Mouse (Mus musculus): ENCODE data around the gene Gpc1. TPM values are rescaled to one million over a fixed set of nuclear protein-coding genes. Genes with fewer than 3 reads are reported as not detected.

Gpc1 gene
- 58.5 and 66.1 TPM in 2 replicates for polyA plus RNA-seq (2015; fragmentation: Nextera tagmentation; extraction: Ambion mirVana)

DNA sequence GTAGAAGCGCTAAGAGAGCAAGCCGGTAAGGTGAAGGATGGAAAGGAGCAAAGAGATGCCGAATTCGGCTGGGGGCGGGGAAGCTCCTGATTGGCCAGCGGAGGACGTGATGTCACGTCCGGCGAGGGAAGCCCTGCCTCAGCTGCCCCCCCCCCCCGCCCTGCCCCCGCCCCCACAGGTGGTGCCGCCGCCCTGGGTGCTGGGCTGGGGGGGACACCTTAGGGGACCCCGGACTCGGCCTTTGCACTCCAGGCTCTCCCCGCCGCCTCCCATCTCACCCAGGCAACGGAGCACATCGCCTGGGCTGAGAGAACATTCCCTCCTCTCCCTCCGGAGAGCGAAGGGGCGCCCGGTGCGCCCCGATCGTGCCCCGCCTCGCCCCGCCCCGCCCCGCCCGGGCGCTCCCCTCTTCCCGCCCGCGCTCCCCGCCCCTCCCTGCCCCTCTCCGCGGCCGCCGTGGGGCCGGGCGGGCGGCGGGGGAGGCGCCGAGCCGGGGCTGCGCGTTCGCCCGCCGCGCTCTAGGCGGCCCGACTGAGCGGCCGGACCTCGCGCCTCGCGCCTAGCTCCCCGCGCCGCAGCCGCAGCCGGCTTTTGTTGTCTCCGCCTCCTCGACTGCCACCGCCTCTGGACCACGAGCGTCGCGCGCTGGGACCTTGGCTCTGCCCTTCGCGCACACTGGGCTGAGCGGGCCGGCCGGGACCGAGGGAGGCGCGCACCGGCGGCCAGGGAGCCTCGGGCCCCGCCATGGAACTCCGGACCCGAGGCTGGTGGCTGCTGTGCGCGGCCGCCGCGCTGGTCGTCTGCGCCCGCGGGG, at the start of gene Gpc1:
Gpc1 (plus strand) TSS at position 458 of the 814 bp plus-strand sequence.
- Histone ChIP-seq H3K9me3 (no peaks in the 10 kb centered on the region), H3K27ac (peak within 1 kb of the TSS; percentile 90)
- under 1% methylated on average over 60 of the region's 99 CpGs for WGBS

DNA sequence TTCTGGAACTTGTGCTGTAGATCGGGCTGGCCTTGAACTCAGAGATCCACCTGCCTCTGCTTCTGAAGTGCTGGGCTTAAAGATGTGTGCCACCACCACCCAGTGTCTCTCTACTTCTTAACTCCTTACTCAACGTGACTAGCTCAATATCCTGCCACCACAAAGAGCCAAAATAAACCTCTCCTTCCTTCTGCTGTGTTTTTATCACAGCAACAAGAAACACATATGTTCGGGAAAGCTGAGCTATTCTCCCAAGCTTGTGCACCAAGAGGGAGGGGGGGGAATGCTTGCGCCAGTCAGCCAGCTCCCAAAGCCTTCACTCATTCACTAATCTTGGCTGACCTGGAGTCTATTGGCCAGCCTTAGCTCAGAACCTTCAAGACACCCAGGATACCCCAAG, 49.6 kb upstream of the Gpc1 start:
- 72% methylated on average over 4 of the region's 4 CpGs for WGBS

More for the DNA sequence above, at the start of gene Gpc1:
- Histone ChIP-seq H3K9ac (peak within 1 kb of the TSS; percentile 82), H3K4me1 (peaks cover 27% of the 10 kb centered on the region), H3K4me3 (peak within 1 kb of the TSS; percentile 78), H3K4me2 (peak within 1 kb of the TSS; percentile 84), H3K36me3 (no peaks in the 10 kb centered on the region), H3K27me3 (peaks cover 9% of the 10 kb centered on the region; the same call in 1 of the 2 replicates)
- ATAC-seq (ENCODE audit: insufficient number of reproducible peaks, insufficient read depth, low FRiP score, low TSS enrichment, low read depth): peak; percentile 78

DNA sequence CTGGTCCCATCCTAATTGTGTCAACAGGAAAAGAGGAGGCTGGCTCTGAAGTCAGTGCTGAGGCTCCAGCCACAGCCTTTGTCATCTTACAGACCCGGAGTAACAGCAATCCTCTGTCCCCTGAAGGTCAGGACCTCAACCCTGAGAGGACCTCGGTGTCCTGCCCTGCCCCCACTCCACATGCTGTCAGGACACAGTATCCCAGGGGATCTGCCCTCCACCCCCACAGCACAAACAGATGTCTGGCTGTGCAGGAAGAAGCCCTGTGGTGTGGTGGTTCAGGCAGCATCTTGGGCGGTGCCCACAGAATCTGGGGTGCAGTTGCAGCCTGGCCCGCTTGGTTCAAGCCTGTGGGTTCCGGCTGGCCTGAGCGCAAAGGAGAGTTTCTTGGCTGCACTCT, 48.9 kb upstream of the Gpc1 start:
- 41% methylated on average over 6 of the region's 6 CpGs for WGBS

More for the DNA sequence above, 49.6 kb upstream of the Gpc1 start:
- Histone ChIP-seq H3K36me3 (no peaks in the 10 kb centered on the region), H3K27me3 (peaks cover 7% of the 10 kb centered on the region; the same call in 1 of the 2 replicates), H3K9ac (no peak overlapping the region), H3K4me2 (no peak overlapping the region), H3K9me3 (no peaks in the 10 kb centered on the region), H3K4me3 (no peak overlapping the region), H3K4me1 (peaks cover 13% of the 10 kb centered on the region), H3K27ac (no peak overlapping the region)
- ATAC-seq (ENCODE audit: insufficient number of reproducible peaks, insufficient read depth, low FRiP score, low TSS enrichment, low read depth): no peak

DNA sequence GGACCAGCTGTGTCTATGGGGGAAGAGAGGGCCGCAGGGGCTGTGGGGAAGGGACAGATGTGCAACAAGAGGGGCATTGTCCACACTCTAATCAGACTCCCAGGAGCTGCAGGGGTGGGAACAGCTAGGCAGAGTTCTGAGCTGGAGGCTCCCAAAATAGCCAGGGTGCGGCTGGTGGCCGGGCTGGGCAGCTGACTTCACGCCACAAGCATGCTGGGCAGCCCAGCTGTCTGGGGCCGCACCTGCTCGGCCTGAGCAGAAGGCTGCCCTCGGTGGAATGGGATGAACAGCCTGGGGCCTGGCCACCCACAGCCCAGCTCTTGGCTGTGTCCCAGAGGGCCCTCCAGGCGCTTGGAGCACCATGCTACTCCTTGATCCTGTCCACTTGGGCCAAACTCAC, 44.2 kb upstream of the Gpc1 start:
- 52% methylated on average over 8 of the region's 8 CpGs for WGBS
- Histone ChIP-seq H3K4me3 (no peak overlapping the region), H3K9me3 (no peaks in the 10 kb centered on the region), H3K9ac (no peak overlapping the region), H3K36me3 (no peaks in the 10 kb centered on the region), H3K4me2 (no peak overlapping the region), H3K4me1 (peaks cover 35% of the 10 kb centered on the region), H3K27me3 (no peaks in the 10 kb centered on the region), H3K27ac (no peak overlapping the region)
- no peak for ATAC-seq (ENCODE audit: insufficient number of reproducible peaks, insufficient read depth, low FRiP score, low TSS enrichment, low read depth)

More for the DNA sequence above, 48.9 kb upstream of the Gpc1 start:
- H3K9ac ChIP-seq: no peak overlapping the region
- no peaks in the 10 kb centered on the region for H3K36me3 ChIP-seq
- 0 out of 2 replicates have a peak, but pooled peaks cover 4% of the 10 kb centered on the region for H3K27me3 ChIP-seq
- no peak overlapping the region for H3K27ac ChIP-seq
- no peak overlapping the region for H3K4me2 ChIP-seq
- H3K9me3 ChIP-seq: no peaks in the 10 kb centered on the region
- H3K4me3 ChIP-seq: no peak overlapping the region
- H3K4me1 ChIP-seq: peaks cover 19% of the 10 kb centered on the region
- no peak for ATAC-seq (ENCODE audit: insufficient number of reproducible peaks, insufficient read depth, low FRiP score, low TSS enrichment, low read depth)

DNA sequence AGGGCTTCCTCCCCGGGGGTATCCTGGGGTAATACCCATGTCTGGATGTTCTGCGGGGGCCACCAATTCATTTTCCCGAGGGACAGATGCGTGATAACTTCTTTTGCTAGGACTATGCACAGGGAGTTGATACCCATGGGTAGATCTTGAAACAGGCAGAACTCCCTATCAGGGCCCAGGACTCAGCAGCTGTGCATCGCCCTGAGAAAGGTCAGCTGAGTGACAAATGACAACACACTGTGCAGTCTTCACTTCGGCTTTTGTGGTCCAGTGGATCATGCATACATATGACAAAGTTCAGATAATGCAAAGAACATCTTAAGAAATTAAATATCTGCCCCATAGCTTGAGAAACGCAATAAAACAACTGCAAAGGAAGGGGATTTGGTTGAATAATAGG, 43.4 kb upstream of the Gpc1 start:
- 81% methylated on average over 7 of the region's 7 CpGs for WGBS
- Histone ChIP-seq H3K9me3 (no peaks in the 10 kb centered on the region), H3K27me3 (no peaks in the 10 kb centered on the region), H3K4me3 (no peak overlapping the region), H3K9ac (no peak overlapping the region), H3K4me1 (peaks cover 27% of the 10 kb centered on the region), H3K4me2 (no peak overlapping the region), H3K27ac (no peak overlapping the region), H3K36me3 (no peaks in the 10 kb centered on the region)
- no peak for ATAC-seq (ENCODE audit: insufficient number of reproducible peaks, insufficient read depth, low FRiP score, low TSS enrichment, low read depth)

DNA sequence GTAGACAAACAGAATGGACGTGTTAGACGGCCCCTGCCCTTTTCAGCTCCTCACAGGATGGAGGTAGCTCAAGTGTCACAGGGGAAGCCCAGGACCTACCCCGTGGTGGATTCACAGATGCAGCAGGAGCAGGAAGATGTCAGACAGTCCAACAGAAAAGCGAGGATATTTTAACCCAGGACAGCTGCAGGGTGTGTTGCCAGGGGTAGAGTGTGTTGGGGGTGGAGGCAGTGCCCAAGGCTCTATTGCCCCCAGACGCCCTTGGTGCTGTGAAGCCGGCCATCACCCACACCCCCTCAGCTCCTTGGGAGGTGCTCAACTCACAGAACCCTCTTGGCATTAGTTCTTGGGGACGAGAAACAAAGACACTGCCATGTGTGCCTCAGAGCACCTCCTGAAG, 40.8 kb upstream of the Gpc1 start:
- Histone ChIP-seq H3K4me2 (peak overlapping the region; percentile 53), H3K4me3 (peak overlapping the region; percentile 24), H3K9me3 (no peaks in the 10 kb centered on the region), H3K4me1 (peaks cover 24% of the 10 kb centered on the region), H3K36me3 (no peaks in the 10 kb centered on the region), H3K27me3 (no peaks in the 10 kb centered on the region), H3K9ac (peak overlapping the region; percentile 55; the same call in 1 of the 2 replicates), H3K27ac (peak overlapping the region; percentile 73)
- WGBS: 6% methylated on average over 7 of the region's 7 CpGs
- no peak for ATAC-seq (ENCODE audit: insufficient number of reproducible peaks, insufficient read depth, low FRiP score, low TSS enrichment, low read depth)

DNA sequence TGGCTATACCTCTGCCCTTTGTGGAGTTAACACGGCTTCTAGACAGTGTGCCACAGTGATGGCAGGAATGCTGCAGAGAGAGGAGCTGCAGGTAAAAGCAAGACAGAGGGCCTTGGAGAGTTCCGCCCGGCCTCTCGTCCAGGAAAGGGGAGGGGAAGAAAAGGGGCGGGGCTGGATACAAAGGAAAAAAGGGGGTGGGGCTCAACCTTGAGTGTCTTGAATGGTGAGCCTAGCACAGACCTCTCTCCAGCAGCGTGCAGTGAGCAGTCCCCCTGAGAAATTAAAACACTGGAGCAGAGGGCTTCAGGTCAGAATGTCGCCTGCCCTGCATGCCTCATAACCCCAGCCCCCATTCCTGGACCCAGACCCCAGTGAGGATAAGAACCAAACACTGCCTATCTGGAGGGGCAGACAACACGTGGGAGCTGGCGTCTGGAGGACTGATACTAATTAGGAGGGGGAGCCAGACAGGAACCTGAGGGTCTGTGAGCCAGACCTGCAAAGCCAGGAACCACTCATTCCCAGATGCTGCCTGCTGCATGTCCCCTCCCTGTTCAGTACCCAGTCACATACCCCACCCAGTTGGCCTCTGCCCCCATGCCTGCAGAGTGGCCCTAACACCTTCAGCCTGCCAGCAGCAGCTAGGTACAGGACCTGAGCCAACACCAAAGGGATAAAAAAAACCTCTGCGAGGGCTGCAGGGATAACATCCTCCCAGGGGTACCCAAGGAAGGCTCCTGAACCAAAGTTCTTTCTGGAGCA, 40.2 kb upstream of the Gpc1 start:
- peak; percentile 48 for ATAC-seq (ENCODE audit: insufficient number of reproducible peaks, insufficient read depth, low FRiP score, low TSS enrichment, low read depth)
- H3K36me3 ChIP-seq: no peaks in the 10 kb centered on the region
- H3K4me2 ChIP-seq: peak overlapping the region; percentile 53
- peak overlapping the region; percentile 55; the same call in 1 of the 2 replicates for H3K9ac ChIP-seq
- no peaks in the 10 kb centered on the region for H3K9me3 ChIP-seq
- peaks cover 24% of the 10 kb centered on the region for H3K4me1 ChIP-seq
- H3K27ac ChIP-seq: peak overlapping the region; percentile 73
- no peaks in the 10 kb centered on the region for H3K27me3 ChIP-seq
- under 1% methylated on average over 10 of the region's 10 CpGs for WGBS
- peak overlapping the region; percentile 24 for H3K4me3 ChIP-seq

DNA sequence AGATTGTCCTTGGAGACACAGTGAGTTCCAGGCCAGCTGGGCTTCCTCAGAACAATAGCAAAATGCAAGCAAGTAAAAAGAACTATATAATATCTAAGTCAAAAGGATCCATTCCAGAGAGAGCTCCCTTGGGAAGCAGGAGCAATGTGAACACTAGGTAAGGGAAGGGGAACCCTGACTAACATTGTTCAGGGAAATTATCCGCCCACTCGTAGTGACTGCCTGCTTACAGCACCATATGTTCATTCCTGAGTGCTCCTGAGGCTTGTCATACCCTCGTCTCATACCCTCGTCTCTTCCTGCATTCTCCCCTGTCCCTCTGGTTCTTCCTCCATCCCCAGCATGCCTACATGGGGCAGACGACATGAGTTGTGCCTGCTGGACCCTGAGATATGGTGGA, 37.7 kb upstream of the Gpc1 start:
- no peak for ATAC-seq (ENCODE audit: insufficient number of reproducible peaks, insufficient read depth, low FRiP score, low TSS enrichment, low read depth)
- H3K4me1 ChIP-seq: peaks cover 18% of the 10 kb centered on the region
- H3K27ac ChIP-seq: no peak overlapping the region
- H3K36me3 ChIP-seq: no peaks in the 10 kb centered on the region
- no peak overlapping the region for H3K9ac ChIP-seq
- no peak overlapping the region for H3K4me3 ChIP-seq
- no peaks in the 10 kb centered on the region for H3K9me3 ChIP-seq
- no peak overlapping the region for H3K4me2 ChIP-seq
- WGBS: 51% methylated on average over 5 of the region's 5 CpGs
- no peaks in the 10 kb centered on the region for H3K27me3 ChIP-seq

DNA sequence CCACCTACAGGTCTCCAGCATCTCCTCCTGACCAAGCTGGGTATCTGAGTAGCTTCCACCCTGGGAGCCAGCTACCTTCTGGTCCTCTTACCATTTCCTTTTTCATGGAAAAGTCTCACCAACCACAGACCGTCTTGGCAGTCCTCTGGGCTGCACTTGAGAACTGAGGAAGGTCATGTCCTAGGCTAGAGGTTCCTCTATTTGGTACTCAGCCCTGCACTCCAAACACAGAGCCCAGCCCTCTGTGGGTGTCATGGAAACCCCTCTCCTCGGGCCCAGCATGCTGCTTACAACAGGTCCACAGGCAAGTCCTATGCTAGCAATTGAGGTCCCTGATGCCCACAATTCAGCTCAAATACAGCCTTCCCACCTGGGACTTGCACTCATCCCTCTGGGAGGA, 33.0 kb upstream of the Gpc1 start:
- Histone ChIP-seq H3K4me3 (no peak overlapping the region), H3K4me2 (no peak overlapping the region), H3K4me1 (no peaks in the 10 kb centered on the region; the same call in 1 of the 2 replicates), H3K36me3 (no peaks in the 10 kb centered on the region), H3K9ac (no peak overlapping the region), H3K9me3 (no peaks in the 10 kb centered on the region), H3K27ac (no peak overlapping the region), H3K27me3 (no peaks in the 10 kb centered on the region)
- no peak for ATAC-seq (ENCODE audit: insufficient number of reproducible peaks, insufficient read depth, low FRiP score, low TSS enrichment, low read depth)
- WGBS: 86% methylated on average over 2 of the region's 2 CpGs

DNA sequence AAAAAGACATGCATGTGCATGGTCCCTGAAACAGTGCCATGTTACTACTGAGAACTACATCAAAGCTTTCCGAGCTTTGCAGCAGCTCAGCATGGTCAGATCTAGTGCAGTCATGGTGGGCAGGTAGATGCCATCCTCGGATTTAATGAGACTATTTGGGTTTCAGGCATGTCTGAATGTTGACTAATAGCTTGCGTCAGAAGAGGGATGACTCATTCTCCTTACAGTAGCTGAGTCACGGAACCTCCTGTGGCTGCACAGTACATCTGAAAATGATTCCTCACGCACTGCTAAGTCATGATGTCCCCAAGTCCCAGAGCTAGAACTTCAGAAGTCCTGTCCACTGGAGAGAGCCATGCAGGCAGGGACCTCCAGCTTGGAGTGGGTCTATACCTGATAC, 31.8 kb upstream of the Gpc1 start:
- no peaks in the 10 kb centered on the region for H3K4me1 ChIP-seq
- no peak overlapping the region for H3K4me2 ChIP-seq
- H3K4me3 ChIP-seq: no peak overlapping the region
- no peak for ATAC-seq (ENCODE audit: insufficient number of reproducible peaks, insufficient read depth, low FRiP score, low TSS enrichment, low read depth)
- 73% methylated on average over 5 of the region's 5 CpGs for WGBS
- no peaks in the 10 kb centered on the region for H3K9me3 ChIP-seq
- H3K9ac ChIP-seq: no peak overlapping the region
- no peak overlapping the region for H3K27ac ChIP-seq
- no peaks in the 10 kb centered on the region for H3K27me3 ChIP-seq
- no peaks in the 10 kb centered on the region for H3K36me3 ChIP-seq

DNA sequence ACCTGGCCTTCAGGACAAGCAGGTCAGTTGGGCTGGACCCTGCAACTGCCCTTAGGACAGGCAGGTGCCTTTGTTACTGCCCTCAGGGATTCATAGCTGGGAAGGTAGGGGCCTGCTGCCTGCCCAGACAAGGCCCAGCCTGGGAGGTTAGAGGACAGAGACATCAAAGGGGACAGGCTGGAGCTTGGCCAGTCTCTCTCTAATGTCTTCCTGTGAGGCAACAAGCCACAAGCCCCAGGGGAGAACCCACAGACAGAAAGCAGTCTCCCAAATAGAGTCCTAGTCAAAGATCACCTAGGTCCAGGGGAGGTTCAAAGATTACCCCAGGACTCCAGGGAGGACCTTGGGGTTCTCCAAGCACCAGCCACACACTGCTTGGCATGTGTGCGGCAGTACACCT, 29.1 kb upstream of the Gpc1 start:
- Histone ChIP-seq H3K4me1 (no peaks in the 10 kb centered on the region), H3K27ac (no peak overlapping the region), H3K27me3 (no peaks in the 10 kb centered on the region), H3K9ac (no peak overlapping the region), H3K4me3 (no peak overlapping the region), H3K36me3 (no peaks in the 10 kb centered on the region), H3K9me3 (no peaks in the 10 kb centered on the region), H3K4me2 (no peak overlapping the region)
- WGBS: 100% methylated on average over 1 of the region's 1 CpGs
- no peak for ATAC-seq (ENCODE audit: insufficient number of reproducible peaks, insufficient read depth, low FRiP score, low TSS enrichment, low read depth)

Data from embryonic facial prominence, embryonic 13.5 days (tissue).